Mouse (Mus musculus) E14TG2a.4 (cell line): Measurements from ENCODE around the gene Irf7.

Experiments
- CTCF ChIP-seq: conservative IDR thresholded peaks from 2 replicates; pipeline ENCODE4 v1.5.1; 2014; ENCODE audit warnings: low read length
- POU5F1 ChIP-seq: IDR thresholded peaks from 2 replicates; pipeline ENCODE4 v1.6.1; 2014; ENCODE audit warnings: low read length, borderline replicate concordance

DNA sequence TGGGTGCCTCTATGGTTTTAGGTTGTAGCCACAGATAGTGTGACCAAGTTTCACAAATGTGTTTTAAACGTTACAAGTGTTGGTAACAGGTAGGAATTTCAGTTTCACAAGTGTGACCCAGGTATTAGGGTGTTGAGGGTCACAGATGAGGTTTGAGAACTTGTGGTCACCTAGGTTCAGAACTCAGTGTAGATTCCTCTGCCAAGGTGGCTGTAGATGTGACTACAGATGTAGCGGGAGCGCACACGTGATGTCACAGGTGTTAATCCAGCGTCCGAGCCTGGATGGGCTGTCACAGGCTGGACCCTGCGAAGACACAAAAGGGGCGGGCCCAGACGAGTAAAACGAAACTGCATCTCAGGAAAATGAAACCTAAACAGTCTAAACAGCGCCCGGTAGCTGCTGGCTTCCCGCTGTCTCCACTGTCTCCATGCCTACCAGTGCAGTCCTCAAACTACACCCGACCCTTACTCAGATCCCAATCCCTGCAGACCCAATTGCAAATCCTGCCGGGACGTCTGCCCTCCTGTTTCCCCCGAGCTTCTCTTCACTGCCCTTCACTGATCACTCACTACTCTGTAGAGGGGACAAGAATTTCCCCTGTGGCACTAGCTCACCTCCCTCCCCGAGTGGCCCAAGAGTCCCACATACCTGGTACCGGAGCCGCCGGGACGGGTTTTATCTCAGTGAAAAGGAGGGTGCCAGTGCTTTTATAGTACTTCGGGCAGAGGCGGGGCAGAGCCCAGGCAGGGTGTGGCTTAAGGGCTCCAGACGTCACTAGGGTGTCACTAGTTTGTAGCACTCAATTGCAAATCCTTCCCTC, at the start of gene Irf7:
- TF ChIP-seq CTCF, result no peak
- TF ChIP-seq POU5F1, result no peak
